Mouse (Mus musculus) brain, embryonic 14.5 days (tissue): Measurements from ENCODE around the gene Gm28043.

Source experiments
- CTCF ChIP-seq: fragments of 200-500 bp; IDR thresholded peaks from 2 replicates; pipeline ENCODE4 v1.5.1; 2012; ENCODE audit warnings: inconsistent platforms, mild to moderate bottlenecking, moderate library complexity, borderline replicate concordance; ENCODE audit not compliant: insufficient read depth, insufficient read length; ENCODE audit errors: extremely low read depth
- POLR2A ChIP-seq: fragments of 200-500 bp; IDR thresholded peaks from 2 replicates; pipeline ENCODE4 v1.6.1; 2012; ENCODE audit warnings: mild to moderate bottlenecking, inconsistent platforms, borderline replicate concordance; ENCODE audit not compliant: poor library complexity, insufficient read depth, insufficient read length, severe bottlenecking; ENCODE audit errors: extremely low read depth

DNA sequence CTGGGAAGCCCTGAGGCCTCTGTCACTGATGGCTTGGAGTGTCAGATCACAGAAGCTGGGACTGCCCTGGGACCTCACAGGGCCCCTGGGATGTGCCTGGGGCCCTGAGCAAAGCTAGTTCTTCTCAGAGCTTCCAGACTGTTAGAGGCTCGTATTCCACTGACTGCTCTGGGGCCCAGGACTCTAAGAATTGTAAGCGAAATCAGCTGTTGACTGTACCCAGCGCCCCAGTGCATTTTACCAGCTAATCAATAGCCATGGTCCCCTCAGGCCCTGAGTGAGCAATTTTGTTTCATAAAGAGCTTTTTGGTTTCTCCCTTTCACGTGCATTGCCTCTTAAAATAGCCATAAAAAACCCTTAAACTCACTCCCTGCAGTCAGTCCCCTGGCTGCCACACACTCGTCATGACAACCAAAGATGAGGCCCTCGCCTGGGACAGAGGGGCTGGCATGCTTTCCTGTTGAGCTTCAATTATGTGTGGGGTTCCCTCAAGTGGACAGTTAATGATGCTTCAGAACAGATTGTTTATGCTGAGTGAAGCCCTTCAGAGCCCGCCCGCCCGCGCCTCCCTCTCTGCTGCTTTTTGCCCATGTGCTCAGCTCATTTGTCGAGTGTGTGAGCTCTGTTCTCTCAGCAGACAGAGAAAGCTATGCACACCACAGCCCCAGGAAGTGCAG is 25.3 kb upstream of the Gm28043 start:
- TF ChIP-seq CTCF (no peak), POLR2A (no peak)
